Mouse (Mus musculus) limb, embryonic 10.5 days (tissue): ENCODE data around the gene Ergic2. TPM values are rescaled to one million over a fixed set of nuclear protein-coding genes. Genes with fewer than 3 reads are reported as not detected.

Source experiments
- DNase-seq: peaks from one replicate; pipeline ENCODE4 v3.0.0-alpha.2; 2017; ENCODE audit warnings: low spot score
- H3K27ac ChIP-seq: fragments of 300-500 bp; sonication (generic); 2 replicates; pipeline ENCODE4 v1.5.1; 2016; ENCODE audit warnings: mild to moderate bottlenecking
- H3K27me3 ChIP-seq: fragments of 300-500 bp; sonication (generic); 2 replicates; pipeline ENCODE4 v1.6.1; 2016; ENCODE audit warnings: low read depth, mild to moderate bottlenecking; ENCODE audit not compliant: poor library complexity, severe bottlenecking
- H3K36me3 ChIP-seq: fragments of 300-500 bp; sonication (generic); 2 replicates; pipeline ENCODE4 v1.6.1; 2016; ENCODE audit warnings: mild to moderate bottlenecking, moderate library complexity
- H3K4me1 ChIP-seq: fragments of 300-500 bp; sonication (generic); 2 replicates; pipeline ENCODE4 v1.6.1; 2016
- H3K4me3 ChIP-seq: fragments of 300-500 bp; sonication (generic); 2 replicates; pipeline ENCODE4 v1.5.1; 2016; ENCODE audit warnings: mild to moderate bottlenecking, moderate library complexity
- H3K9me3 ChIP-seq: fragments of 300-500 bp; sonication (generic); replicated peaks from 2 replicates; pipeline ENCODE4 v1.6.1; 2016; ENCODE audit warnings: mild to moderate bottlenecking
- WGBS: fragments of 180-500 bp; shearing (Covaris S2); methylation state at CpG from one replicate; pipeline ENCODE4 v1.1.7; 2016; 5-methylcytosine and 5-hydroxymethylcytosine counted together
- polyA plus RNA-seq: library from polyadenylated mRNA; unstranded; fragments of >200 nt; fragmentation: Nextera tagmentation; extraction: Ambion mirVana; gene quantifications from 2 replicates; pipeline ENCODE4 v1.2.1, GENCODE M21; 2016

Ergic2 gene
- 164 and 191 TPM in 2 replicates for polyA plus RNA-seq

GRCm38 (mm10) chr6:148211897-148212680 is at the start of gene Ergic2:
Gene Ergic2, minus strand, starts transcription at chr6:148212374.
- Histone ChIP-seq H3K9me3 (no peaks in the 10 kb centered on the region), H3K4me3 (peak within 1 kb of the TSS; percentile 90), H3K4me1 (peaks cover 34% of the 10 kb centered on the region), H3K36me3 (0 out of 2 replicates have a peak, but pooled peaks cover 2% of the 10 kb centered on the region), H3K27me3 (no peaks in the 10 kb centered on the region), H3K27ac (peak within 1 kb of the TSS; percentile 94)
- DNase-seq: peak; percentile 93
- 1% methylated on average over 61 of the region's 61 CpGs for WGBS

GRCm38 (mm10) chr6:148260729-148261101 is 48.5 kb upstream of the Ergic2 start:
- Histone ChIP-seq H3K4me3 (no peak overlapping the region), H3K36me3 (no peaks in the 10 kb centered on the region), H3K9me3 (no peaks in the 10 kb centered on the region), H3K4me1 (peaks cover 10% of the 10 kb centered on the region), H3K27me3 (no peaks in the 10 kb centered on the region), H3K27ac (no peak overlapping the region)
- DNase-seq: no peak
- WGBS: 95% methylated on average over 6 of the region's 6 CpGs

DNA sequence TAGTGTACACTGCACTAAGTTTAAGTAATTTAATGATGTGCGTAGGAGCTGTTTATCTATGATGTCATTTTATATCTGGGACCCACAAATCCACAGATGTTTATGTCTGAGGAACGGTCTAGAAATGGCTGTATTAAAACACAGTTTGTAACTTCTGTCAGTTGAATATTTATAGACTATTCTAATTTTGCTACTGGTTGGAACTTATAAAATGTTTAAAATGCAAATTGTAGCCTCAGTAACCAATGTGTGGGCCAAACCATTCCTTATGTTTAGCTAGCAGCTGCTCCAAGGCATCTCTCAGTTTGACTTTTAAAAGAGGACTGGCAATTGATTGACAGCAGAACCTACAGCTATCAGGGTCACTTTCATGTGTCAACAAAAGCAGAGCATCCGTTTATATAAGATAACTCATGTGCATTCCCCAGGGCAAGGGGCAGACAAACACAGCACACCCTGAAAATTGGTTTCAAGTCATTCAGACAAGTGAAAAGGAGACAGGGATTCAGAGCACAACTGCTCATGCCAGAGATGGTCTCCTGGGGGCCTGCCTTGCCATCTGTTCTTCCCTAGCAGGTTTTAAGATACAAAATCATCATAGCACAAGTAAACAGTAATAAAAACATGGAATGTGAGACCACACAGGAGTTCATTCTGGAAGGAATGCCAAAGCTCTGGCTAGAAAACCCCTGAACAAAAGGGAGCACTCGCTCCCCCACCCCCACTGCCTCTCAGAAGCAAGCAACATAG is 48.0 kb upstream of the Ergic2 start:
- peaks cover 14% of the 10 kb centered on the region for H3K4me1 ChIP-seq
- no peak overlapping the region for H3K27ac ChIP-seq
- H3K27me3 ChIP-seq: no peaks in the 10 kb centered on the region
- WGBS: 75% methylated on average over 4 of the region's 4 CpGs
- no peak overlapping the region for H3K4me3 ChIP-seq
- no peaks in the 10 kb centered on the region for H3K36me3 ChIP-seq
- H3K9me3 ChIP-seq: no peaks in the 10 kb centered on the region
- no peak for DNase-seq

GRCm38 (mm10) chr6:148259074-148259473 is 46.9 kb upstream of the Ergic2 start:
- no peak overlapping the region for H3K4me3 ChIP-seq
- H3K27me3 ChIP-seq: no peaks in the 10 kb centered on the region
- no peaks in the 10 kb centered on the region for H3K9me3 ChIP-seq
- 83% methylated on average over 8 of the region's 8 CpGs for WGBS
- no peak overlapping the region for H3K27ac ChIP-seq
- no peaks in the 10 kb centered on the region for H3K36me3 ChIP-seq
- DNase-seq: no peak
- peaks cover 14% of the 10 kb centered on the region for H3K4me1 ChIP-seq

- Histone ChIP-seq H3K27me3 (no peaks in the 10 kb centered on the region), H3K9me3 (no peaks in the 10 kb centered on the region), H3K27ac (no peak overlapping the region), H3K4me3 (no peak overlapping the region), H3K4me1 (peaks cover 21% of the 10 kb centered on the region), H3K36me3 (no peaks in the 10 kb centered on the region)
- DNase-seq: no peak
- 87% methylated on average over 2 of the region's 2 CpGs for WGBS
Observed at GRCm38 (mm10) chr6:148257805-148258204, 45.6 kb upstream of the Ergic2 start.

GRCm38 (mm10) chr6:148256109-148256508 is 43.9 kb upstream of the Ergic2 start:
- Histone ChIP-seq H3K9me3 (no peaks in the 10 kb centered on the region), H3K27ac (no peak overlapping the region), H3K4me1 (peaks cover 30% of the 10 kb centered on the region), H3K27me3 (no peaks in the 10 kb centered on the region), H3K4me3 (no peak overlapping the region), H3K36me3 (no peaks in the 10 kb centered on the region)
- 91% methylated on average over 3 of the region's 3 CpGs for WGBS
- DNase-seq: no peak

DNA sequence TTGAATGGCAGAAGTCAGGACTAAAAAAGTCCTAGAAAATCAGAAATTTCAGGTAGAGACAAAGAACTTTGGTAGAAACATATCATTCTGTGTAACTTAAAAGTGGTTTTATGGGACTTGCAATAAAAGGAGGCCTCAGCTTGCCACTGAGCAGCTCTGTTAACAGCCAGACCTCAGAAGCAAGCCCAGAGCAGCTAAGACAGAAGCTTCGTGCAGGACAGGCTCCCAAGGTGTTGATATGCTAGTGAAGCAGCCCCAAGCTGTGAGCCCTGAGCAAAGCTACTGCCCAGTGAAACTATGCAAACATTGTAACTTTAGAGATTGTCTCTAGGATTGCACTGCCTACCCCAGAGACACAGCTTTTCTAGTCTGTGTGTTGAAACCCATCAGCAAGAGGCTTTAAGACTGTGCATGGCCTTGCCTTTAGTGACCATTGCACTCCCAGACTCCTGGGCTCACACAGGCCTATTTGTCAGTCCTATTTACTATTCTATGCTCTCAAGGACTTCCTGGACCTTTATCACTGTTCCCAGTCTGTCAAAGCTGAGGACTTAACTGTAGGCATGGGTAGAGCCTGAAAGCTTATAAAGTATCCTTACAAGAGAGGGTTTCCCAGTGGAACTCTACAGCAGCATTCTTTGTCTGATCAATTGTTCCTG is 43.4 kb upstream of the Ergic2 start:
- Histone ChIP-seq H3K4me1 (peaks cover 30% of the 10 kb centered on the region), H3K27ac (0 out of 2 replicates have a peak overlapping the region, but pooled peaks have one; percentile 19), H3K36me3 (no peaks in the 10 kb centered on the region), H3K4me3 (no peak overlapping the region), H3K9me3 (no peaks in the 10 kb centered on the region), H3K27me3 (no peaks in the 10 kb centered on the region)
- 38% methylated on average over 1 of the region's 1 CpGs for WGBS
- DNase-seq: no peak

- H3K36me3 ChIP-seq: no peaks in the 10 kb centered on the region
- no peak overlapping the region for H3K4me3 ChIP-seq
- no peaks in the 10 kb centered on the region for H3K27me3 ChIP-seq
- no peak for DNase-seq
- peaks cover 16% of the 10 kb centered on the region for H3K4me1 ChIP-seq
- H3K27ac ChIP-seq: no peak overlapping the region
- H3K9me3 ChIP-seq: no peaks in the 10 kb centered on the region
- 80% methylated on average over 3 of the region's 3 CpGs for WGBS
Observed at GRCm38 (mm10) chr6:148249221-148249620, 37.0 kb upstream of the Ergic2 start.

DNA sequence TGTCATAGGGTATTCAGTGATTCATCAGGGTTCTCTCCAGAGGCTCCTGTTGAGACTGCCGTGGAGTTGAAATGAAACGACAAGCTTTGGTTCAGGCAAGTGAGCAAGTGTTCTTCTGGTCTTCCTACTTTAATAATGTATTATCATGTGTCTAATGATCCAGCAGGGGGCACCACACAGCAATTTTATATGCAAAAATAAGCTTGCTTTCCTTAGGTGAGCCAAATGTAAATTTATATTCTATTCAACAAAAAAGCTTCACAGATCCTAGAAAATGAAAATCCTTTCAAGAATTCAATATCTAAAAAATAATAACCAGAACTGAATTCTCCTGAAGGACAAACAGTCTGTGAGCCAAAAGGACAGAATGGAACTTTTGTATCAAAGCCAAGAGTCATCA is 36.5 kb upstream of the Ergic2 start:
- H3K4me1 ChIP-seq: peaks cover 16% of the 10 kb centered on the region
- no peaks in the 10 kb centered on the region for H3K9me3 ChIP-seq
- 71% methylated on average over 2 of the region's 2 CpGs for WGBS
- no peak for DNase-seq
- no peak overlapping the region for H3K4me3 ChIP-seq
- H3K27me3 ChIP-seq: no peaks in the 10 kb centered on the region
- no peaks in the 10 kb centered on the region for H3K36me3 ChIP-seq
- no peak overlapping the region for H3K27ac ChIP-seq

- no peak for DNase-seq
- no peak overlapping the region for H3K27ac ChIP-seq
- H3K4me1 ChIP-seq: no peaks in the 10 kb centered on the region
- no peaks in the 10 kb centered on the region for H3K27me3 ChIP-seq
- H3K4me3 ChIP-seq: no peak overlapping the region
- H3K36me3 ChIP-seq: no peaks in the 10 kb centered on the region
- H3K9me3 ChIP-seq: no peaks in the 10 kb centered on the region
- 85% methylated on average over 7 of the region's 7 CpGs for WGBS
Observed at GRCm38 (mm10) chr6:148246544-148246943, 34.4 kb upstream of the Ergic2 start.

GRCm38 (mm10) chr6:148244836-148245235 is 32.7 kb upstream of the Ergic2 start:
- H3K9me3 ChIP-seq: no peaks in the 10 kb centered on the region
- no peak overlapping the region for H3K4me3 ChIP-seq
- no peaks in the 10 kb centered on the region for H3K27me3 ChIP-seq
- 79% methylated on average over 1 of the region's 1 CpGs for WGBS
- H3K36me3 ChIP-seq: no peaks in the 10 kb centered on the region
- DNase-seq: no peak
- H3K4me1 ChIP-seq: no peaks in the 10 kb centered on the region
- no peak overlapping the region for H3K27ac ChIP-seq

- no peaks in the 10 kb centered on the region for H3K36me3 ChIP-seq
- H3K27ac ChIP-seq: no peak overlapping the region
- H3K27me3 ChIP-seq: no peaks in the 10 kb centered on the region
- 68% methylated on average over 3 of the region's 3 CpGs for WGBS
- H3K4me3 ChIP-seq: no peak overlapping the region
- no peak for DNase-seq
- H3K4me1 ChIP-seq: no peaks in the 10 kb centered on the region
- no peaks in the 10 kb centered on the region for H3K9me3 ChIP-seq
Observed at GRCm38 (mm10) chr6:148242304-148242703, 30.1 kb upstream of the Ergic2 start.

GRCm38 (mm10) chr6:148241685-148242084 is 29.5 kb upstream of the Ergic2 start:
- H3K27ac ChIP-seq: no peak overlapping the region
- no peaks in the 10 kb centered on the region for H3K4me1 ChIP-seq
- H3K9me3 ChIP-seq: no peaks in the 10 kb centered on the region
- DNase-seq: no peak
- H3K36me3 ChIP-seq: no peaks in the 10 kb centered on the region
- no peaks in the 10 kb centered on the region for H3K27me3 ChIP-seq
- H3K4me3 ChIP-seq: no peak overlapping the region
- WGBS: 91% methylated on average over 5 of the region's 5 CpGs
